ENCODE assay signal across 9 mouse cellular contexts in the genomic region with DNA sequence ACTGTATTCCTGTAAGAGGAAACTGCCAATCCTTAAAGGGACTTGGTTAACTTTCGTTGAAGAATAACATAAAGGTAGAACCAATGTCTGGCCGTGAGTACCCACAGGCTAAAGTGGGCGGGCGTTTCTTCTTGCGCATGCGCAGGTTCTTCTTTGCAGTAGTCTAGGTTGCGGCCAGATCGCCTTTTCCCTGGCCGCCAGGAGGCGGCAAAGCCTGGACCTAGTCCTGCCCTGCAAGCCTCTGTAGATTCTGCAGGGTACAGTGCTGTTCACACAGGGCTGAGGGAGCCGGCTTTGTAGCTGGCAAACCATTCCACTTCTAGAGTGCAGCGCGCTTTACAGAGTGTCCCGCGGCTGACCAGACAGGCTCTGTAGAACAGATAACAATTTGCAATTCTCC. TPM values are rescaled to one million over a fixed set of nuclear protein-coding genes. Genes with fewer than 3 reads are reported as not detected.
DNase-seq lines count a peak whose midpoint lies in the region; ATAC-seq lines count a peak whose summit lies in the region.
"Had no signal": no experiment of that assay in that cellular context is flagged by ENCODE, and none has a peak within 500 bp of the region (broad histone marks: within the 10 kb centered on the region; RNA-seq: fewer than 3 reads in every experiment).

No protein-coding gene starts in this region.

- no peak overlapping the region for H3K4me3 ChIP-seq in intestine, embryonic 15.5 days (replicated peaks)
- H3K4me3 ChIP-seq: myocyte had no signal

- H3K9me3 ChIP-seq in intestine, embryonic 15.5 days, result no peaks in the 10 kb centered on the region

- H3K4me2 ChIP-seq in intestine, embryonic 15.5 days (replicated peaks), result no peak overlapping the region

- no peaks in the 10 kb centered on the region for H3K27me3 ChIP-seq in intestine, embryonic 15.5 days (replicated peaks)

- peak; percentile 83 for DNase-seq in adrenal gland, adult 8-10 months
- peak; percentile 84 for DNase-seq in embryo, embryonic 11.5 days (ENCODE audit: low read depth, low spot score)
- DNase-seq in gastrocnemius, postnatal 36 days, result peak; percentile 79 to 85
- DNase-seq in left cerebral cortex, postnatal 14 days (ENCODE audit: low spot score in 2 of 2), result peak; percentile 89 to 93
- DNase-seq in mesoderm, embryonic 11.5 days (ENCODE audit: low read depth, low spot score), result peak; percentile 94
- DNase-seq in right cerebral cortex, postnatal 36 days (ENCODE audit: low spot score in 2 of 2), result peak; percentile 78 to 82
- peak; percentile 78 to 83 for DNase-seq in urinary bladder, postnatal 36 days (ENCODE audit: low spot score in 2 of 2)

- H3K4me1 ChIP-seq in intestine, embryonic 15.5 days (replicated peaks), result peaks cover 5% of the 10 kb centered on the region; the same call in 1 of the 2 replicates

- no peak overlapping the region for H3K9ac ChIP-seq in intestine, embryonic 15.5 days

- H3K36me3 ChIP-seq in intestine, embryonic 15.5 days, result 0 out of 2 replicates have a peak, but pooled peaks cover 6% of the 10 kb centered on the region

- ATAC-seq in intestine, embryonic 15.5 days, result peak; percentile 97

- intact Hi-C loops in gastrocnemius, postnatal 36 days (cut with DNase I), result loop anchor here (2.0 to 5.0 kb wide), 2 partner anchors 88 to 137 kb away; no protein-coding TSS in a partner anchor
- intact Hi-C loops in left cerebral cortex, postnatal 14 days (cut with DNase I), result loop anchor here (1.0 to 5.0 kb wide), 2 partner anchors 88 to 137 kb away; no protein-coding TSS in a partner anchor

- no peak overlapping the region for H3K27ac ChIP-seq in intestine, embryonic 15.5 days

- 5% methylated on average over 15 of the region's 15 CpGs for WGBS in intestine, embryonic 15.5 days

RNA-seq across cellular contexts. Expression of a gene that starts 22.0 kb away (rescaled TPM):
- 100 to 1,000 TPM in 3 of 4 experiments, 10 to 100 TPM in 1; 99.8 to 162 (median 122) TPM for total RNA-seq in adrenal gland, adult 8-10 months (2022)
- 100 to 1,000 TPM; 172 to 192 TPM for total RNA-seq in gastrocnemius, postnatal 36 days (2021)
- polyA plus RNA-seq in intestine, embryonic 15.5 days (2015; fragmentation: Nextera tagmentation; extraction: Ambion mirVana), result 127 and 144 TPM in 2 replicates
- 10 to 100 TPM; 12.1 to 14.7 TPM for total RNA-seq in left cerebral cortex, postnatal 14 days (2021)

RNA-seq across cellular contexts. Expression of a gene that starts 39.3 kb away (rescaled TPM):
- 10 to 100 TPM; 22.4 to 27.7 (median 25.4) TPM for total RNA-seq in adrenal gland, adult 8-10 months (2022)
- total RNA-seq in gastrocnemius, postnatal 36 days (2021), result 1 to 10 TPM; 6.8 to 9.6 TPM
- 9.6 and 11.9 TPM in 2 replicates for polyA plus RNA-seq in intestine, embryonic 15.5 days (2015; fragmentation: Nextera tagmentation; extraction: Ambion mirVana)
- 10 to 100 TPM; 10.6 to 11.8 TPM for total RNA-seq in left cerebral cortex, postnatal 14 days (2021)

Comparison
In these comparisons a context has a peak if more than half of its experiments do, and no peak if none do; other contexts are left out.
1. RNA of a gene that starts 22.0 kb away (total RNA-seq): 172 to 192 TPM in gastrocnemius, postnatal 36 days and 99.8 to 162 TPM in adrenal gland, adult 8-10 months; 12.1 to 14.7 TPM in left cerebral cortex, postnatal 14 days; every median in the first group is over 4 times any median in the second.
2. Peak in every context shown above with its lines, with median percentiles within 50 percentile points of each other: DNase-seq.